Mouse (Mus musculus): ENCODE data around the gene Tmem168.

The Tmem168 gene

GRCm38 (mm10) chr6:13607621-13608493, at the start of gene Tmem168:
TSS of gene Tmem168 (minus strand) at chr6:13608100.
- DNase-seq (ENCODE audit: low read depth, low spot score): peak; percentile 59

GRCm38 (mm10) chr6:13654081-13654480, 46.2 kb upstream of the Tmem168 start:
- DNase-seq (ENCODE audit: low read depth, low spot score): no peak

GRCm38 (mm10) chr6:13652284-13652683, 44.4 kb upstream of the Tmem168 start:
- DNase-seq (ENCODE audit: low read depth, low spot score): no peak

- DNase-seq (ENCODE audit: low read depth, low spot score): no peak
These were observed 43.0 kb upstream of the Tmem168 start for GRCm38 (mm10) chr6:13650854-13651253.

- DNase-seq (ENCODE audit: low read depth, low spot score): no peak
These were observed 40.4 kb upstream of the Tmem168 start for GRCm38 (mm10) chr6:13648305-13648704.

GRCm38 (mm10) chr6:13636582-13636989, 28.7 kb upstream of the Tmem168 start:
- no peak for DNase-seq (ENCODE audit: low read depth, low spot score)

GRCm38 (mm10) chr6:13632571-13632970, 24.7 kb upstream of the Tmem168 start:
- no peak for DNase-seq (ENCODE audit: low read depth, low spot score)

GRCm38 (mm10) chr6:13630607-13631006, 22.7 kb upstream of the Tmem168 start:
- DNase-seq (ENCODE audit: low read depth, low spot score): no peak

- no peak for DNase-seq (ENCODE audit: low read depth, low spot score)
These were observed 11.7 kb upstream of the Tmem168 start for GRCm38 (mm10) chr6:13619618-13620017.

GRCm38 (mm10) chr6:13617110-13617509, 9.2 kb upstream of the Tmem168 start:
- no peak for DNase-seq (ENCODE audit: low read depth, low spot score)

GRCm38 (mm10) chr6:13614568-13614967, 6.7 kb upstream of the Tmem168 start:
- no peak for DNase-seq (ENCODE audit: low read depth, low spot score)

- DNase-seq (ENCODE audit: low read depth, low spot score): no peak
These were observed 5.8 kb upstream of the Tmem168 start for GRCm38 (mm10) chr6:13613671-13614070.

- DNase-seq (ENCODE audit: low read depth, low spot score): no peak
These were observed 3.0 kb upstream of the Tmem168 start for GRCm38 (mm10) chr6:13610869-13611268.

GRCm38 (mm10) chr6:13609353-13610140, 1.6 kb upstream of the Tmem168 start:
- no peak for DNase-seq (ENCODE audit: low read depth, low spot score)

GRCm38 (mm10) chr6:13606921-13607620, 829 bp downstream of the Tmem168 start:
- no peak for DNase-seq (ENCODE audit: low read depth, low spot score)

- no peak for DNase-seq (ENCODE audit: low read depth, low spot score)
These were observed 1.5 kb downstream of the Tmem168 start for GRCm38 (mm10) chr6:13606394-13606793.

- no peak for DNase-seq (ENCODE audit: low read depth, low spot score)
These were observed 4.8 kb downstream of the Tmem168 start for GRCm38 (mm10) chr6:13603134-13603533.

GRCm38 (mm10) chr6:13601587-13601986, 6.3 kb downstream of the Tmem168 start:
- no peak for DNase-seq (ENCODE audit: low read depth, low spot score)

GRCm38 (mm10) chr6:13598239-13598923, 9.5 kb downstream of the Tmem168 start:
- no peak for DNase-seq (ENCODE audit: low read depth, low spot score)

- no peak for DNase-seq (ENCODE audit: low read depth, low spot score)
These were observed 15.1 kb downstream of the Tmem168 start for GRCm38 (mm10) chr6:13592729-13593345.

- no peak for DNase-seq (ENCODE audit: low read depth, low spot score)
These were observed 21.3 kb downstream of the Tmem168 start for GRCm38 (mm10) chr6:13586560-13586959.
